Mouse (Mus musculus): Measurements from ENCODE around the gene Wdr17.

DNA sequence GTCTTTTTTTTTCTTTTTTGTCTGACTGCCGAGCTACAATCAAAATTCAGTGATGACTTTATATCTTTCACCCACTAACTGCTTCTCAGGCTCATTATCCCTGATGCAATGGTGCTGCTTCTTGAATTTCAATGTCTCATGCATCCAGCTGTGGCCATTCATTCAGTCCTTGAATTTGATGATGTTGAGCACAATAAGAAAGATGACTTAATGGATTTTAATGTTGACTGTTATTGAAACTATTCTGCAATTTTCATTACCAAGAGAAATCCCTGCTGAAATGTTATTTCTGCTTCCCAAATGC is 22.3 kb downstream of the Wdr17 start:
- TF ChIP-seq CHD2 (IDR thresholded peaks at IDR 0.05; ENCODE audit: low read depth, low read length), result no peak
- TF ChIP-seq MAFK (IDR thresholded peaks at IDR 0.05; ENCODE audit: insufficient read depth, low read depth, low read length), result no peak
- no peak for TF ChIP-seq HCFC1 (IDR thresholded peaks at IDR 0.05; ENCODE audit: borderline replicate concordance, insufficient read depth, low read length)
- no peak for TF ChIP-seq ZC3H11A (IDR thresholded peaks at IDR 0.05; ENCODE audit: borderline replicate concordance, low read depth, low read length)

All from ES-E14 (cell line).